Mouse (Mus musculus): ENCODE measurements around the gene Rrp1.
A peak's percentile ranks its signal among the peaks of the same experiment; 100 is the strongest.

DNA sequence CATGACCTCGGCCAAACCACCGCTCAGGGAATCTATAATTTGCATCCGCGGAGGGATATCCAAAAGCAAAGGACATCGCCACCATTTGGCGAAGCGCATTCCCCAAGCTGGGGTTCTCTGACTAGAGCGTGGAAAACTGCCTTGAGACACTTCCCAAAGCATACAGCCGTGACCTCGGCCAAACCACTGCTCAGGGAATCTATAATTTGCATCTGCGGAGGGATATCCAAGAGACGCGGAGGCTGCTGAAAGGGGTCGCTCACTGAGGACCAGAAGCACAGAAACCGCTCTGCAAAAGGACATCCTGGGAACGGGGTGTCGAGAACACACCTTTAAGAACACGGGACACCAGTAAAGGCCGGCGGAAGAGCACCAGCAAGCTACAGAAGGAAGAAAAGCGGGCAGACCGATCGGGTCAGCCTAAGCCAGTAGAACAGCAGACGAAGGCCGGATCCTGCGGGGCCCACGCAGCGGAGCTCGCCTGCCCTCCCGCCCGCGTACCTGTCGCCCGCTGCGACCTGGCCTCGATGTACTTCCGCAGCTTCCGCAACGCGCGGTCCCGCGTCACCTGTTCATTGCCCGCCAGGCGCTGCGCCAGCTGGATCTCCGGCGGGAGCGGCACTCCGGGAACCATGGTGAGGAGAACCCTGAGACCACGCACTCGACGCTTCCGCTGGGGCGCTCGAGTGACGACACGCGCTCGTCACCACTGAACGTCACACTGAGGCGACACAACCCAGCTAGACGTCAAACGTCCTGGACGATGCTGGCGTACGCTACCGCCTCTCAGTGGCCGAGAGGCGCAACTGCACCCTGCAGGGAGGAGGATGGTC lies at the start of gene Rrp1:
- peak; percentile 100 for TF ChIP-seq CTCF (IDR thresholded peaks at IDR 0.05)
- no peak for TF ChIP-seq EP300 (IDR thresholded peaks at IDR 0.05)
